Mouse (Mus musculus): ENCODE measurements around the gene Cd40.

DNA sequence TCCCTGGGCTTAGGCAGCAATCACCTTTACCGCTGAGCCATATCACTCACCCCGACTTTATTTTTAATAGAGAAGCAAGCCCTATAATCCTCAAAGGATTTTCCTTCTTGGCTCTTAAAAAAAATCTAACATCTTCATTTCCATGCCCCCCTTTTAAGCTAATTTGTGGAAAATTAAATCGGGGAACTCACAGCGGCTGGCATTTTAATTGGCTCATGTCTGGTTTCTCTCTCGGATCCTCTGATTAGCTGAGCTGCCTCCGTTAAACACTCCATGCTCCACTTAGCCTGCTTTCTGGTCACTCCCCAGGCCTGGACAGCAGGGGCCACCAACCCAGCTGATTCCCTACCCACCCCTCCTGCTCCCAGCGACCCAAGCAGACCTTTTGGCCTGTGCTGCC is 37.0 kb downstream of the Cd40 start:
- TF ChIP-seq CTCF (IDR thresholded peaks at IDR 0.05; ENCODE audit: low read depth) (no peak), EP300 (IDR thresholded peaks at IDR 0.05; ENCODE audit: low read depth) (no peak)
